Mouse (Mus musculus): ENCODE measurements at regions not wholly inside any gene's neighbourhood (a gene's known extent, or its start where the extent isn't known, plus 50 kb on each side); places are given as distances from the start of the nearest gene placed in this dataset.

- WGBS (ENCODE audit: insufficient replicate concordance): 53% methylated on average over 2 of the region's 2 CpGs
- no peaks in the 10 kb centered on the region for H3K9me3 ChIP-seq (replicated peaks; ENCODE audit: control insufficient read depth, low read length)
These were observed 73.0 kb downstream of the Tsen15 start for GRCm38 (mm10) chr1:152313480-152313879.

DNA sequence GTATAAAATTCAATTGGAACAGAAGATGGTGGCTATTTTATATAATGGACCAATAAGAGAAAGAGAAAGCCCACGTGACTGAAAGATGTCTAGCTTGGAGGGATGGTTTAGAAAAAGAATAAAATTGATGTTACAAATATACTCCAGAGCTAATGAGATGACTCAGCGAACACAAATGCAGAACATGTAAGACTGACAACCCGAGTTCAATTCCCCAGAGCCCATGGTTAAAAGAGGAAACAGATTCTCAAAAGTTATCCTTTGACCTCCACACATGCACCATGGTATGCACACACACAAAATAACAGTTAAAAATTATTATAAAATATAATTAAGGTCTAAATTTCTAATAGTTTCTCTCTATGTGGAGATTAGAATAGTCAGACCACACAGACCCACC is 81.0 kb downstream of the Tsen15 start:
- Histone ChIP-seq H3K9me3 (replicated peaks; ENCODE audit: control insufficient read depth, low read length) (no peaks in the 10 kb centered on the region), H3K36me3 (ENCODE audit: control insufficient read depth, insufficient read depth) (no peaks in the 10 kb centered on the region), H3K4me3 (ENCODE audit: low read depth, low read length) (no peak overlapping the region), H3K4me1 (ENCODE audit: control insufficient read depth, low read depth, low read length) (no peaks in the 10 kb centered on the region), H3K4me2 (ENCODE audit: low read depth, low read length) (no peak overlapping the region), H3K9ac (ENCODE audit: low read depth, low read length) (no peak overlapping the region), H3K27ac (ENCODE audit: low read length) (no peak overlapping the region), H3K27me3 (ENCODE audit: control insufficient read depth, insufficient read depth, low read depth, low read length) (no peaks in the 10 kb centered on the region)
- ATAC-seq (ENCODE audit: low read depth): no peak
- 50% methylated on average over 3 of the region's 3 CpGs for WGBS (ENCODE audit: insufficient replicate concordance)

More at GRCm38 (mm10) chr1:152313480-152313879, 73.0 kb downstream of the Tsen15 start:
- no peak for ATAC-seq (ENCODE audit: low read depth)
- no peaks in the 10 kb centered on the region for H3K27me3 ChIP-seq (ENCODE audit: control insufficient read depth, insufficient read depth, low read depth, low read length)
- no peak overlapping the region for H3K9ac ChIP-seq (ENCODE audit: low read depth, low read length)
- no peak overlapping the region for H3K4me3 ChIP-seq (ENCODE audit: low read depth, low read length)
- H3K36me3 ChIP-seq (ENCODE audit: control insufficient read depth, insufficient read depth): no peaks in the 10 kb centered on the region
- H3K4me2 ChIP-seq (ENCODE audit: low read depth, low read length): no peak overlapping the region
- no peaks in the 10 kb centered on the region for H3K4me1 ChIP-seq (ENCODE audit: control insufficient read depth, low read depth, low read length)
- H3K27ac ChIP-seq (ENCODE audit: low read length): no peak overlapping the region

- H3K27me3 ChIP-seq (ENCODE audit: control insufficient read depth, insufficient read depth, low read depth, low read length): no peaks in the 10 kb centered on the region
- no peak overlapping the region for H3K27ac ChIP-seq (ENCODE audit: low read length)
- H3K36me3 ChIP-seq (ENCODE audit: control insufficient read depth, insufficient read depth): no peaks in the 10 kb centered on the region
- no peak for ATAC-seq (ENCODE audit: low read depth)
- 46% methylated on average over 14 of the region's 14 CpGs for WGBS (ENCODE audit: insufficient replicate concordance)
- H3K4me2 ChIP-seq (ENCODE audit: low read depth, low read length): no peak overlapping the region
- H3K4me1 ChIP-seq (ENCODE audit: control insufficient read depth, low read depth, low read length): no peaks in the 10 kb centered on the region
- no peaks in the 10 kb centered on the region for H3K9me3 ChIP-seq (replicated peaks; ENCODE audit: control insufficient read depth, low read length)
- no peak overlapping the region for H3K9ac ChIP-seq (ENCODE audit: low read depth, low read length)
- no peak overlapping the region for H3K4me3 ChIP-seq (ENCODE audit: low read depth, low read length)
These were observed 81.9 kb downstream of the Tsen15 start for GRCm38 (mm10) chr1:152304487-152305130.

GRCm38 (mm10) chr1:152301355-152301754 is 85.1 kb downstream of the Tsen15 start:
- 73% methylated on average over 8 of the region's 8 CpGs for WGBS (ENCODE audit: insufficient replicate concordance)
- Histone ChIP-seq H3K4me2 (ENCODE audit: low read depth, low read length) (no peak overlapping the region), H3K4me3 (ENCODE audit: low read depth, low read length) (no peak overlapping the region), H3K9me3 (replicated peaks; ENCODE audit: control insufficient read depth, low read length) (no peaks in the 10 kb centered on the region), H3K27ac (ENCODE audit: low read length) (no peak overlapping the region), H3K36me3 (ENCODE audit: control insufficient read depth, insufficient read depth) (no peaks in the 10 kb centered on the region), H3K9ac (ENCODE audit: low read depth, low read length) (no peak overlapping the region), H3K27me3 (ENCODE audit: control insufficient read depth, insufficient read depth, low read depth, low read length) (no peaks in the 10 kb centered on the region), H3K4me1 (ENCODE audit: control insufficient read depth, low read depth, low read length) (no peaks in the 10 kb centered on the region)
- ATAC-seq (ENCODE audit: low read depth): no peak

DNA sequence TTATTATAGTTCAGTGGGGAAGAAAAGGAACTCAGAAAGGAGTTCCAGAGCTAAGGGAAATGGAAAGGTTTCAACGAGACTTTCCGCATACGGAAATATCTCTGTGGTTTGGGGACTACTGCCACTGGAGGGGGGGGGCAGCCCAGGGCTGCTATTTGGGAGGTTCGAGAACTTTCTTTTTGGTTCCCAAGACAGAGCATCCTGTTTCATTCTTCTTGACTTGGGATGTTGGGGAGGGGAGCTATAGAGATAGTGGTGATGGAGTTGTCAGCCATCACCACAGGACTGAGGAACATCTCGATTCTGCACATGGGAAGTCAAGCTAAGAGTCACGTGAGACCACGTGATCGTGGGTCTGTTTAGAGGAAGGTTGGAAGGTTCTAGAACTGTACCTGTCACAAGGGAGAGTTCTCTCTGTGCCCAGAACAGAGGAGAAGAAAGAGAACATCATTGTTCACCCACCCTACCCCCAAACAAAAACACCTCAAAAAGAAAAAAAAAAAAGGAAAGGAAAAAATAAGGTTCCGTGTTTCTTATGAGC is 94.2 kb downstream of the Tsen15 start:
- WGBS (ENCODE audit: insufficient replicate concordance): 25% methylated on average over 9 of the region's 9 CpGs
- ATAC-seq (ENCODE audit: low read depth): no peak
- H3K36me3 ChIP-seq (ENCODE audit: control insufficient read depth, insufficient read depth): no peaks in the 10 kb centered on the region
- no peak overlapping the region for H3K4me2 ChIP-seq (ENCODE audit: low read depth, low read length)
- H3K4me1 ChIP-seq (ENCODE audit: control insufficient read depth, low read depth, low read length): no peaks in the 10 kb centered on the region
- no peaks in the 10 kb centered on the region for H3K9me3 ChIP-seq (replicated peaks; ENCODE audit: control insufficient read depth, low read length)
- H3K9ac ChIP-seq (ENCODE audit: low read depth, low read length): no peak overlapping the region
- H3K27me3 ChIP-seq (ENCODE audit: control insufficient read depth, insufficient read depth, low read depth, low read length): no peaks in the 10 kb centered on the region
- no peak overlapping the region for H3K4me3 ChIP-seq (ENCODE audit: low read depth, low read length)
- no peak overlapping the region for H3K27ac ChIP-seq (ENCODE audit: low read length)

- no peak overlapping the region for H3K4me2 ChIP-seq (ENCODE audit: low read depth, low read length)
- ATAC-seq (ENCODE audit: low read depth): no peak
- WGBS (ENCODE audit: insufficient replicate concordance): 27% methylated on average over 7 of the region's 7 CpGs
- no peaks in the 10 kb centered on the region for H3K27me3 ChIP-seq (ENCODE audit: control insufficient read depth, insufficient read depth, low read depth, low read length)
- H3K4me3 ChIP-seq (ENCODE audit: low read depth, low read length): no peak overlapping the region
- no peak overlapping the region for H3K9ac ChIP-seq (ENCODE audit: low read depth, low read length)
- no peaks in the 10 kb centered on the region for H3K4me1 ChIP-seq (ENCODE audit: control insufficient read depth, low read depth, low read length)
- no peaks in the 10 kb centered on the region for H3K9me3 ChIP-seq (replicated peaks; ENCODE audit: control insufficient read depth, low read length)
- no peak overlapping the region for H3K27ac ChIP-seq (ENCODE audit: low read length)
- no peaks in the 10 kb centered on the region for H3K36me3 ChIP-seq (ENCODE audit: control insufficient read depth, insufficient read depth)
These were observed 95.7 kb downstream of the Tsen15 start for GRCm38 (mm10) chr1:152290768-152291167.

DNA sequence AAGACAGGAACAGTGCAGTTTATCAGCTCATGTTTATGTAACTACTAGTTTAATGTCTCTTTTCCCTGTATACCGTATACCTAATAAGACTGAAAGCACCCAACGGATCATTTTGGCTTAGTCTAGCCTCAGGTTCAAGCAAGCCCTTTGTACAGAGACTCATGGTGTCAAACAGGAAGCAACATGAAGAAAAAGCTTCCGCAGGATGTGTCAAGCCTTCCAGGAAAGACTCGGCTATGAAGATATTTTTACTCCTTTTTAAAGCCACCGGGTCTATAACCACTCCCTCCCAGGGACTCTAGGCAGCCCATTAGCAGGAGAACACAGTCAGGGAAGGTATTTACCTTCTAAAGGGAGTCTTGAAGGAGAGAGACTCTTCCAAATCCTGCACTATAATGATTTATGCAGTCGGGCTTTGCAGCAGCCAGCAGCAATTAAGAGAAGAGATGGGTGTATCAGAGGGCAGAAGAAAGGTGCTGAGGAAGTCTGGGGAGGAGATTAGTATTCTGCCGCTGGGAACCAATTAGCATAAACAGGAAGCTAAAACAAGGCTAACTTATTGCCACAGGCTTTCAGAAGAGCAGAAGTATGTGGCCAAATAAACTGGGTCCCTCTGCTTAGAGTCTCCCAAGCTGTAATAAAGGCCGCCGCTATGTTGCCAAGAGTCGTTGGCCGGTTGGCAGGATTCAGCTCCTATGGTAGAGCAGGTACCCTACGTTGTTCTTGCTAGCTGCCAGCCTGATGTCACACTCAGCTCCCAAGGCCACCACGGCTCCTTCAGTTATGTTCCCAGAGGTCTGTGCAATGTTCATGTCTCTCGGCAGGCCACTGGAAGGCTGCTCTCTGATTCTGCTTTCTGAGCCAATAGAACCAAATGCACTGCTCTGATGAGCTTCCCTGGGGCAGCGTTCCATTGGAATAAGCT is 98.7 kb downstream of the Tsen15 start:
- 0 out of 2 replicates have a peak overlapping the region, but pooled peaks have one; percentile 5 for H3K4me2 ChIP-seq (ENCODE audit: low read depth, low read length)
- H3K36me3 ChIP-seq (ENCODE audit: control insufficient read depth, insufficient read depth): no peaks in the 10 kb centered on the region
- no peaks in the 10 kb centered on the region for H3K27me3 ChIP-seq (ENCODE audit: control insufficient read depth, insufficient read depth, low read depth, low read length)
- H3K4me3 ChIP-seq (ENCODE audit: low read depth, low read length): no peak overlapping the region
- H3K27ac ChIP-seq (ENCODE audit: low read length): no peak overlapping the region
- H3K9ac ChIP-seq (ENCODE audit: low read depth, low read length): no peak overlapping the region
- no peaks in the 10 kb centered on the region for H3K4me1 ChIP-seq (ENCODE audit: control insufficient read depth, low read depth, low read length)
- H3K9me3 ChIP-seq (replicated peaks; ENCODE audit: control insufficient read depth, low read length): no peaks in the 10 kb centered on the region
- ATAC-seq (ENCODE audit: low read depth): no peak
- 21% methylated on average over 15 of the region's 15 CpGs for WGBS (ENCODE audit: insufficient replicate concordance)

GRCm38 (mm10) chr1:152286677-152287076 is 99.8 kb downstream of the Tsen15 start:
- Histone ChIP-seq H3K9me3 (replicated peaks; ENCODE audit: control insufficient read depth, low read length) (no peaks in the 10 kb centered on the region), H3K27me3 (ENCODE audit: control insufficient read depth, insufficient read depth, low read depth, low read length) (no peaks in the 10 kb centered on the region), H3K36me3 (ENCODE audit: control insufficient read depth, insufficient read depth) (no peaks in the 10 kb centered on the region), H3K9ac (ENCODE audit: low read depth, low read length) (no peak overlapping the region), H3K27ac (ENCODE audit: low read length) (no peak overlapping the region), H3K4me1 (ENCODE audit: control insufficient read depth, low read depth, low read length) (no peaks in the 10 kb centered on the region), H3K4me2 (ENCODE audit: low read depth, low read length) (no peak overlapping the region), H3K4me3 (ENCODE audit: low read depth, low read length) (no peak overlapping the region)
- 60% methylated on average over 8 of the region's 8 CpGs for WGBS (ENCODE audit: insufficient replicate concordance)
- ATAC-seq (ENCODE audit: low read depth): no peak

DNA sequence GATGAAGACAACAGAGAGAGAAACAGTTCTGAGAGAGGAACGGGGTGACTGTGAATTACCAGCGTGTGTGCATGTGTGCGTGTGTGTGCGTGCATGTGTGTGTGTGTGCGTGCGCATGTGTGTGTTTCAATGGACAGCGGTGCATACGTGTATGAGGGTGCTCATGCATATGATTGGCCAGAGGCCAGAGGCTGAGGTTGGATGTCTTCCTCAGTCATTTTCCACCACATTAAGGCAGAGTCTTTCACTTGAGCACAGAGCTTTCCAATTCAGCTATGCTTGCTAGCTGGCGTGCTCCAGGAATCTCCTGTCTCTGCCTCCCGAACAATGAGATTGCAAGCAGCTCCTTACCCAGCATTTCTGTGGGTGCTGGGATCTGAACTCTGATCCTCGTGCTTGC is 104.4 kb downstream of the Tsen15 start:
- 80% methylated on average over 11 of the region's 11 CpGs for WGBS (ENCODE audit: insufficient replicate concordance)
- ATAC-seq (ENCODE audit: low read depth): no peak

More for the DNA sequence above, 104.4 kb downstream of the Tsen15 start:
- Histone ChIP-seq H3K4me1 (ENCODE audit: control insufficient read depth, low read depth, low read length) (no peaks in the 10 kb centered on the region), H3K4me3 (ENCODE audit: low read depth, low read length) (no peak overlapping the region), H3K9me3 (replicated peaks; ENCODE audit: control insufficient read depth, low read length) (no peaks in the 10 kb centered on the region), H3K27me3 (ENCODE audit: control insufficient read depth, insufficient read depth, low read depth, low read length) (no peaks in the 10 kb centered on the region), H3K27ac (ENCODE audit: low read length) (no peak overlapping the region), H3K4me2 (ENCODE audit: low read depth, low read length) (no peak overlapping the region), H3K36me3 (ENCODE audit: control insufficient read depth, insufficient read depth) (no peaks in the 10 kb centered on the region), H3K9ac (ENCODE audit: low read depth, low read length) (no peak overlapping the region)
